Mouse (Mus musculus) liver, adult 2 months (tissue): Measurements from ENCODE around the gene Gnl2. TPM values are rescaled to one million over a fixed set of nuclear protein-coding genes. Genes with fewer than 3 reads are reported as not detected.
A peak's percentile ranks its signal among the peaks of the same experiment; 100 is the strongest.

Experiments
- DNase-seq: peaks from one replicate; pipeline ENCODE4 v3.0.0-alpha.2; 2011; ENCODE audit warnings: low read depth, low spot score; ENCODE audit errors: extremely low read depth
- H3K27ac ChIP-seq: fragments of 200-500 bp; replicated peaks from 2 replicates; pipeline ENCODE4 v1.5.1; 2012; ENCODE audit warnings: low read depth, mild to moderate bottlenecking, control low read depth, inconsistent platforms, low read length; ENCODE audit not compliant: insufficient read depth
- H3K27me3 ChIP-seq: fragments of 200-500 bp; 2 replicates; pipeline ENCODE4 v1.6.1; 2012; ENCODE audit warnings: mild to moderate bottlenecking, moderate library complexity, low read length, inconsistent platforms; ENCODE audit not compliant: control insufficient read depth, insufficient read depth
- H3K36me3 ChIP-seq: fragments of 200-500 bp; 2 replicates; pipeline ENCODE4 v1.6.1; 2012; ENCODE audit warnings: low read length, inconsistent platforms; ENCODE audit not compliant: control insufficient read depth, insufficient read depth
- H3K4me1 ChIP-seq: fragments of 200-500 bp; 2 replicates; pipeline ENCODE4 v1.6.1; 2011; ENCODE audit warnings: low read length; ENCODE audit not compliant: control insufficient read depth, insufficient read depth
- H3K4me3 ChIP-seq: fragments of 200-500 bp; 2 replicates; pipeline ENCODE4 v1.5.1; 2011; ENCODE audit warnings: low read depth, mild to moderate bottlenecking, control low read depth, low read length, moderate library complexity; ENCODE audit not compliant: insufficient read depth
- H3K79me2 ChIP-seq: fragments of 200-500 bp; 2 replicates; pipeline ENCODE4 v1.6.1; 2012; ENCODE audit warnings: inconsistent platforms, mild to moderate bottlenecking, low read length, moderate library complexity; ENCODE audit not compliant: control insufficient read depth, insufficient read depth
- H3K9ac ChIP-seq: fragments of 200-500 bp; 2 replicates; pipeline ENCODE4 v1.6.1; 2012; ENCODE audit warnings: low read depth, mild to moderate bottlenecking, control low read depth, inconsistent platforms, low read length
- CTCF ChIP-seq: fragments of 200-500 bp; IDR thresholded peaks from 2 replicates; pipeline ENCODE4 v1.5.1; 2011; ENCODE audit warnings: low read depth, low read length, control low read depth
- POLR2A ChIP-seq: fragments of 200-500 bp; IDR thresholded peaks from 2 replicates; pipeline ENCODE4 v1.6.1; 2011; ENCODE audit warnings: low read length, control low read depth; ENCODE audit not compliant: insufficient read depth; ENCODE audit errors: extremely low read depth
- WGBS: fragments of 180-500 bp; shearing (Covaris S2); methylation state at CpG from one replicate; pipeline ENCODE4 v1.1.7; 2018; 5-methylcytosine and 5-hydroxymethylcytosine counted together
- polyA plus RNA-seq: library from polyadenylated mRNA; depleted of rRNA; stranded (reverse); fragments of >200 nt; gene quantifications from 2 replicates; pipeline ENCODE4 v1.2.3, GENCODE M21; 2012
- total RNA-seq: library from RNA; depleted of rRNA; stranded (reverse); fragments of >200 nt; gene quantifications from 2 replicates; pipeline ENCODE4 v1.2.3, GENCODE M21; 2014

Gene Gnl2
- total and polyA plus RNA-seq, 2 experiments = 13.7 to 22.0 TPM

DNA sequence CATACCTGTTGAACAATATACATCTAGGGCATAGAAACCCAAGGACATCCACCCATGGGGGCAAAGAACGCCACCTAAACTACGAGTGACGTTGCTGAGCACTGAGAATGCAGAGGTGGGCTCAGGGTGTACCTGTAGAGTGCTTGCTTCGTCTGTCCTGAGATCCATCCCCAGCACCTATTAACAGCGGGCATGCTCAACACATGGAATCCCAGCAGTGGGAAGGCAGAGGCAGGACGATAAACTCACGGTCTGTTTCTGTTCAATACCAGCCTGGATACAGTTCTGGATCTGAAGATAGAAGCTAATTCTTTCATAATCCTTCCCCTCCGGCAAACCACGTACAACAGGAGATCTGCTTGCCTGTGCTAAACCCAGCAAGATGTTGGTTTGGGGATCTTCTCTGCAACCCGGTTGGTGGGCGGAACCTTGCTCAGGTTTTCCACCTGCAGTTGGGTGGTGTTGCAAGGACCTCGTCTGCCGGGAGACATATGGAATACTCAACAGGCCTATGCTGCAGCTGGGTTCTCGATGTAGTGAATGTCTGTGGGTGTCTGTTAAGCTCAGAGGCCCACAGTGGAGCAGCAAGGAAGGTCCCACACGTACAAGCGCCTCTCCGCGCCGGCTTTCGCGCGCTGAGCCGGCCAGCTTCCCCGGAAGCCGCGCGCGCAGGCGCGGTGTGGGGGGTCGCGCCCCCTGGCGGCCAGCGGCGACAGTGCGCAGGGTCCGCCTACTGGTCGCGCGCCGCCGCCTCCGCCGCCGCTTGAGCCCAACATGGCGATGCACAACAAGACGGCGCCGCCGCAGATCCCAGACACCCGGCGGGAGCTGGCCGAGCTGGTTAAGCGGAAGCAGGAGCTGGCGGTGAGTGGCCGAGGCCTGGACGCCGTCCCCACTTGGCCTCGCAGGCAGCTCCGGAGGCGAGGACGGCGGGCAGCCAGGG, 68.3 kb downstream of the Gnl2 start, which contains the start of gene Meaf6:
Gene Meaf6, plus strand, starts transcription at position 732 of the 943 bp plus-strand sequence.
- Histone ChIP-seq H3K36me3 (no peaks in the 10 kb centered on the region), H3K79me2 (peaks cover 8% of the 10 kb centered on the region; the same call in 1 of the 2 replicates), H3K4me1 (peaks cover 6% of the 10 kb centered on the region), H3K9ac (peak within 1 kb of the TSS; percentile 99), H3K4me3 (peak within 1 kb of the TSS; percentile 100), H3K27me3 (no peaks in the 10 kb centered on the region), H3K27ac (peak within 1 kb of the TSS; percentile 96)
- TF ChIP-seq CTCF (peak; percentile 85), POLR2A (peak; percentile 11; the same call in 1 of the 2 replicates)
- 2% methylated on average over 63 of the region's 63 CpGs for WGBS
- DNase-seq = peak; percentile 48

DNA sequence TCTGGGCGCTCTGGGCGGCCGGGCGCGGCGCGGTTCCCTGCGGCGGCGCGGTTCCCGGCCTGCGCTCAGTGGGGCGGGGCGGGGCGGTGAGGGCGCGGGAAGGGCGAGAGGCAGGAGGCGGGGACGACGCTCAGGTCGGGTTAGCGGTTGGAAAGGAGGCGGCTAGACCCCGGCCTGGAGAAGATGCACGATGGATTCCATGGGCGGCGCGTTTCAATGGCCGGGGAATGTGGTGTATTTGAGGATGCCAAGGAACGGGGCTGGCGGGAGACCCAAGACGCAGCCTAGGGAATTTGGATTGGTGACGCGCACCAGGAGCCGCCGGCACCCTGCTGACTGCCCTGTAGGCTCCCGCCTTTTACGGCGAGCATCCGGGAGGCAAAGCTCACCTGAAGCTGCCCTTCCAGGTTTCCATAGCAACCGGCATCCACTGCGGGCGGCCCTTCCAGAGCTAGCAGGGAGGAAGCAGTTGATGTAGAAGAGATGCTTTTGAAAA, 69.0 kb downstream of the Gnl2 start:
- H3K9ac ChIP-seq = peak overlapping the region; percentile 99
- 1% methylated on average over 37 of the region's 45 CpGs for WGBS
- H3K36me3 ChIP-seq = peaks cover 3% of the 10 kb centered on the region; the same call in 1 of the 2 replicates
- H3K27ac ChIP-seq = peak overlapping the region; percentile 96
- H3K27me3 ChIP-seq = no peaks in the 10 kb centered on the region
- H3K4me3 ChIP-seq = peak overlapping the region; percentile 100
- TF ChIP-seq CTCF (no peak), POLR2A (no peak; the same call in 1 of the 2 replicates)
- peaks cover 8% of the 10 kb centered on the region; the same call in 1 of the 2 replicates for H3K79me2 ChIP-seq
- peak; percentile 22 for DNase-seq
- peaks cover 6% of the 10 kb centered on the region for H3K4me1 ChIP-seq

DNA sequence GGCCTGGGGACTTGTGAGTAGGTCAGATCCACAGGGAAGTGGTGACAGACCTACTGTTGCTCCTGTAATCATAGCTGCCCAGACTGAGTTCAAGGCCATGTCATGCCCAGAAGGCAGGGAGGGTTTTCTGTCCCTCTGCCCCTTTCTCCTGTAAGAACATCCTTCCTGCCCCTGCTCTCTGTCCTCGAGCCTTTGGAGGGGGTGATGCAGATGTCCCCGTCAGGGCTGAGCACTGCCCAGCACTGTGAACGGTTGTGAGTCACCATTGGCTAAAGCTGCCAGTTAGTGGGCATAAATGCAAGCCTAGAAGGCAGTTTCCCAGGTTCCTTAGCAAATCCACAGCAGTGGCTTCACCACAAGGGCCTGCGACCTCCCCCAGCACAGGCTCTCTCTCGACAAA, 76.6 kb downstream of the Gnl2 start:
- no peak overlapping the region for H3K9ac ChIP-seq
- no peak overlapping the region for H3K27ac ChIP-seq
- H3K79me2 ChIP-seq = peaks cover 3% of the 10 kb centered on the region; the same call in 1 of the 2 replicates
- WGBS = 92% methylated on average over 5 of the region's 5 CpGs
- no peaks in the 10 kb centered on the region for H3K4me1 ChIP-seq
- DNase-seq = no peak
- no peak for TF ChIP-seq POLR2A
- no peak for TF ChIP-seq CTCF
- H3K4me3 ChIP-seq = no peak overlapping the region
- peaks cover 5% of the 10 kb centered on the region; the same call in 1 of the 2 replicates for H3K36me3 ChIP-seq
- H3K27me3 ChIP-seq = no peaks in the 10 kb centered on the region

DNA sequence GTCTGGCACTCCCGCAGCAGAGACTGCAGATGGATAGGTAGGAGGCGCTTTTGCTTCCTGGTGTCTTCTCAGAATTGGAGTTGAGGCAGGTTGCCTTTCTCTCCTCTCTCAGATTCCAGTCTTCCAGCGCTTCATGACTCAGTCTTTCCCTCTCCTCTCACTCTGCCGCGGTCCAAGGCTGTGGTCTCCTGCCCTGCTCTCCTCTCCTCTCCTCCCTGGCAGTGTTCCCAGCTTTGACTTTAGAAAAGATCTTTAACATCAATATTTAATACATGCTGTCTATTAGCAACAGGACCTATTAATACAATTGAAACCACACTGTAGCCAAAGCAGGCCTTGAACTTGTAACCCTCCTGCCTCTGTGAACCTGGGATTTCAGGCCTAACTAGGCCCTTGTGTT, 79.7 kb downstream of the Gnl2 start:
- Histone ChIP-seq H3K9ac (no peak overlapping the region), H3K36me3 (peaks cover 2% of the 10 kb centered on the region; the same call in 1 of the 2 replicates), H3K27me3 (no peaks in the 10 kb centered on the region), H3K4me3 (no peak overlapping the region), H3K27ac (no peak overlapping the region), H3K4me1 (no peaks in the 10 kb centered on the region), H3K79me2 (peaks cover 3% of the 10 kb centered on the region; the same call in 1 of the 2 replicates)
- no peak for TF ChIP-seq POLR2A
- no peak for TF ChIP-seq CTCF
- no peak for DNase-seq
- 84% methylated on average over 5 of the region's 5 CpGs for WGBS

DNA sequence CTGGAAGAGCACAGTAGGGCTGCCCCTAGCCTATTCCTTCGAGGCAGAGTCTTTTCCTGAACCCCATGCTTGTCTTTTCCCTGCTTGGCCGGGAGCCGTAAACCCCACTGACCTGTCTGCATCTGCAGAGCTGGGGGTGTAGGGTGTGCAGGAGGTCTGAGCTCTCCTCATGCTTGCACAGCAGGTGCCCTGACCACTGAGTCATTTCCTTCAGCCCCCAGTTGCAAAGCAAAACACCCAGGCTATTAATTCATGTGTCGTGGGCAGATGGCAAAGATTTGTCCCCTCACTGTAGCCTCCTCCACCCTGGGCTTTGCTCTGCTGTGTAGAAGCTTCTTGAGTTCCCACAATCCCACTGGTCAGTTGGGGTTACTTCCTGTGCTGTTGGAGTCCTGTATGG, 81.0 kb downstream of the Gnl2 start:
- H3K4me1 ChIP-seq = no peaks in the 10 kb centered on the region
- no peak for DNase-seq
- WGBS = 78% methylated on average over 4 of the region's 4 CpGs
- H3K27ac ChIP-seq = no peak overlapping the region
- H3K79me2 ChIP-seq = peaks cover 3% of the 10 kb centered on the region; the same call in 1 of the 2 replicates
- no peaks in the 10 kb centered on the region for H3K27me3 ChIP-seq
- H3K36me3 ChIP-seq = no peaks in the 10 kb centered on the region
- H3K4me3 ChIP-seq = no peak overlapping the region
- TF ChIP-seq POLR2A (no peak), CTCF (no peak)
- no peak overlapping the region for H3K9ac ChIP-seq
